Mouse (Mus musculus) heart, postnatal 14 days (tissue): ENCODE measurements around the gene Dio1. TPM values are rescaled to one million over a fixed set of nuclear protein-coding genes. Genes with fewer than 3 reads are reported as not detected.
A peak's percentile ranks its signal among the peaks of the same experiment; 100 is the strongest.

Source experiments
- DNase-seq, 2 experiments: peaks; one replicate each; pipeline ENCODE4 v3.0.0; 2021 to 2022
- intact Hi-C: fragments of 180-260 bp; cut with DNase I; formaldehyde crosslinking; loops from one replicate; pipeline ENCODE4 v1.15.1; 2025
- total RNA-seq, 2 experiments: library from RNA; stranded (reverse); gene quantifications; 2 replicates each; pipeline ENCODE4 v1.2.3; 2021

Dio1 gene
- total RNA-seq, 2 experiments from 2014 or later: 0.12 TPM; not detected in 1

DNA sequence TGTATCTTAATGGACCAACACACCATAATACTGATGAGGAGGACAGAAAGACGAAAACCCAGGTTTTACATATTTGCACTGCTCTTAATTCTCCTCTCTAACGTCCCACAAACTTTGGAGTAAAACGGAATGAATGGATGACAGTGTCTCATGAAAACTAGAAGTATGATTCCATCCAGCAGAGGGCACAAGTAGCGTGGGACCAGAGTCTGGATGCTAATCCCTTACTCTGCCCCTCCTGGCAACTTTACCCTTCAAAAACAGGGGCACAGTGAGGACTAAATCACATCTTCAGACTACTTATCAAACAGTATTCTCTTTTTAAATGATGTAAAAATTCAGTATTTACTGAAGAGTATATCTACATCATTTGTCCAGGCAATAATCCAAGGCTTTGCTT lies 56.5 kb downstream of the Dio1 start:
- intact Hi-C loops: loop anchor here (1.0 to 5.0 kb wide), 2 partner anchors 73 to 99 kb away; partner anchors contain the start of genes Tceanc2 and Tmem59
- peak; percentile 10 to 54 for DNase-seq

DNA sequence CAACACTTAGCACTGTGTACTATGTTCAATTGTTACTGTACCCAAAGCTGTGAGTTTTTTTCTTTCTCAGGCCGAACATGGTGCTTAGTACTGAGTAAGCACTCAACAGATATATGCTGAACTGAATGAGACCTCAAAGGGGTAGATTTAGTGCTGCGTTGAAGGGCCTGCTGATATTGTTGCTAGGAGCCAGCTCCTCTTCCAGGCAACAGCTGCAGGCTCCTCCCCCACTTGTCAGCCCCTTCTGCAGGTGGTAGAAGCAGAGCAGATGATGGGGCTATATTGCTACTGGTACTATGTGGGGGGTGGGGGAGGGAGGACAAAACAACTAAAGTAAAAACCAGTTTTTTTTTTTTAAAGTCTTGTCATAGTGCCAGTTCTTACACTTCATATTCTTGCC lies 57.5 kb downstream of the Dio1 start:
- intact Hi-C loops: no loop called here
- no peak for DNase-seq

DNA sequence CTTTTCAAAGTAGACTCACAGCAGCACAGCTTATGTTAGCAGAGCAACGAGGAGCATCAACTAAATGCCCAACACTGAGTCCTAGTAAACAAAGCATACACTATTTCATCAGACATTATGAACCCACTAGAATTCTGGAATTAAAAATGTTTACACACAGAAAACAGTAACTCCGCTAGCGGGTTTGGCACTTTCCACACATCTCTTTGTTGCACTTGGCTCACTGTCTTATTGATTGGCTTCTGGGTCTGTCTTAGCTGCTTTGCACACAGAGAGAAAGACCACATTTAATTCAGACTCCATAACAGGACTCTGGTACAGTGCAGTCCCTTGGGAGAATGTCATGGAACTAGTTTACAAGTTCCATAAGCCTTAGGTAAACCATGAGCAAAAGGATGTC lies 58.9 kb downstream of the Dio1 start:
- intact Hi-C loops: no loop called here
- no peak for DNase-seq

DNA sequence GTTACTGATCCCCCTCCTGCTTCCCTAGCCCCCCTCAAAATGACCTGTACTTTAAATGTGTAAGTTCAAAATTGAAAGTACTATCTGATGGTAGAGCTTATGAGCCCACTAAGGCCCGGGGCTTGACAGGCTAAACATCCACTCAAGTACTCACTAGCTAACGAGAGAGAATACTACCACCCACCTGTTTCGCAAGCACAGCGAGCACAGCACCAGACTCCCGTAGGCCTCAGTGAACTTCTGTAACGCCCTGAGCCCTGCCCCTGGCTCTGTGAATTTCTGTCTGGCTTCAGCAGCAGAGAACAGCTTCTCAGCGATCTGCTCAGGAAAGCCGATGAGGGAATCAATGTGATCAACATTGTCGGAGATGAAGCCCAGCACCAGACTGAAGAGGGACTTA lies 59.9 kb downstream of the Dio1 start:
- intact Hi-C loops: no loop called here
- no peak for DNase-seq

DNA sequence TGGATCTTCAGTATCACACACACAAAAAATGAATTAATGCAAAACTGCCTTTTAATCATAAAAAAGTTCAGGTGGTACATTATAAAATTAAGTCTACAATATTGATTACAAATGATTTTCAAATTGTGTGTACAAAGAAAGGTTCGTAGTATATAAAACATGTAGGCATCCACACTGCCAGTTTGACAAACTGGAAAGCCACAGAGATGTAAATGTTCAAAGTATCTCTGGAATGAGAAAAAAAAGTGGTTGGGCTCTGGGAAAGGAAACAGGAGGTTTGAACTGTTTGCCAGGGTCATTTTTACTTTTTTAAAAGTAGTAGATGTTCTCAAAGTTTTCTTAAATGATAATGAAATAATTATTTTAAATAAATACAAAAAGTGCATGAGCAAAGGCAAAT lies 60.9 kb downstream of the Dio1 start:
- no peak for DNase-seq
- intact Hi-C loops: no loop called here

DNA sequence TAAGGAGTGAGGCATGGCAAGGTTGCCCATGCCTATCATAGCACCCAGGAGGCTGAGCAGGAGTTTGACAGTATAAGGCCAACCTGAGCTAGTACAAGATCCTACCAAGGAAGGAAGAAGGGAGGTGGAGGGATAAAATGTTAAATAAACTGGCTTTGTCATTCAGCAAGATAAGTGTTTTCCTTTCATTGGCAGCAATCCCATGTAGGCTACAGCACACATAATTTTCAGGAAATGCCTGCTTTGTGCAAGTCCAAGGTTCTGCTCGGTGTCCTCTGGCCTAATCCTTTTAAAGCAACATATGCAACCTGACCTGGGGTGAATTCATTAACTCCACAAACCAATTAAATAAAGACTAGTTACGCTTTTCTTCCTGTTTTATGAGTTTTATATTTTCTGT lies 61.6 kb downstream of the Dio1 start:
- intact Hi-C loops: no loop called here
- no peak for DNase-seq

DNA sequence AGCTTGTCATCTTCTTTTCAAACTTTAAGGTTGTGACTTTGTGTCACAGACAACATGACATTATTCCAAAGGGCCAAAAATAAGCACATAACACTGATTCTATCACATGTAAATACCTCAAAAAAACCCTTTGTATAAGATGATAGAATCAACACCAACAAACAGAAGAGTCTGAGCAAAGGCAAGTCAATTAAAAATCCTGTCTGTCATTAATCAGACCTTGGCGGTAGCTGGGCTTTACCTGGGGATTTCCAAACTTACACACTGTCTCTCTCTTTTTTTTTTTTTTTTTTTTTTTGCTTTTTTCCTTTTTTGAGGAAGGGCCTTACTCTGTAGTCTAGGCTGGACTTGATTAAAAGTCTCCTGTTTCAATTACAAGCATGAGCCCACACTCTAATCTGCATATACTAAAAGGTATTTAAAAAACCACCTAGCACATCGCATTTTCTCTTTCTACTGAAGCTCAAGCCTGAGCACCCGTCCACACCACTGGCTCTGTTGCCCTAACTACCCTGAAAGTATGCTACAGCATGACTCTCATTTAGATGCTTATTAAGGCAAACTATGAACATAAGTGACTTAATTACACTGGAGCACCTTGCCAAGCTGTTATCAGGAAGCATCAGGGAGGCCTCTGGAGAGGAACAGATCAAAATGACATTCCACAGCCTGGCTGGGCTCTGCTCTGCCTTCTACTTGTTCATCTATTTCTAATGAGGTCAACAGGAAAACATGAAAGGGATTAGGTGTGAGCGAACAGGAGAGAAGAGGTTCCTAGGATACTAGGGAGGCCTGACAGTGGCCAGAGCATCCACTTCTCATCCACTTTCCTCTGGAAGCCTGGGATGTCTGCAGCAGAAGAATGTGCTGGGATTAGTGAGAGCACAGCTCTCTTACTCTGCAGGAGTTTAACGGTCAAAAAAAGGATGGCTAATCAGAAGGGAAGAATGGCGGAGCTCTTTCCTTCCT lies 63.3 kb downstream of the Dio1 start:
- no peak for DNase-seq
- intact Hi-C loops: no loop called here

Other genes starting within 250 kb of the Dio1 start
- 10 to 100 TPM; 90.0 to 98.9 TPM for gene Mrpl37, start 240.3 kb downstream of the Dio1 start, total RNA-seq
- 10 to 100 TPM; 11.7 to 14.5 TPM for gene Cyb5rl, start 240.2 kb downstream of the Dio1 start, total RNA-seq
- gene Cdcp2, start 210.3 kb downstream of the Dio1 start, total RNA-seq: not detected
- 100 to 1,000 TPM; 149 to 155 TPM for gene Tmem59, start 128.8 kb downstream of the Dio1 start, total RNA-seq
- 10 to 100 TPM; 11.8 to 12.5 TPM for gene Tceanc2, start 128.1 kb downstream of the Dio1 start, total RNA-seq
- under 1 TPM in 1 of 2 experiments, not detected in 1; 0.33 TPM for gene Ldlrad1, start 98.0 kb downstream of the Dio1 start, total RNA-seq
- 10 to 100 TPM; 11.1 to 14.1 TPM for gene Lrrc42, start 53.6 kb downstream of the Dio1 start, total RNA-seq
- gene Hspb11, start 53.6 kb downstream of the Dio1 start, total RNA-seq: 10 to 100 TPM; 14.6 TPM
- gene Yipf1, start 7.2 kb upstream of the Dio1 start, total RNA-seq: 10 to 100 TPM; 22.3 to 25.3 TPM
- gene Ndc1, start 60.6 kb upstream of the Dio1 start, total RNA-seq: 10 to 100 TPM; 11.5 to 12.8 TPM
- gene Glis1, start 127.4 kb upstream of the Dio1 start, total RNA-seq: under 1 TPM; 0.17 to 0.31 TPM